Mouse (Mus musculus) midbrain, embryonic 12.5 days (tissue): ENCODE measurements at regions not wholly inside any gene's neighbourhood (a gene's known extent, or its start where the extent isn't known, plus 50 kb on each side); places are given as distances from the start of the nearest gene placed in this dataset.

Experiments
- ATAC-seq: fragments of 200-750 bp; cut with Nextera tagmentation; 2 replicates; pipeline ENCODE4 v1.8.0; 2017; ENCODE audit warnings: low read depth, moderate TSS enrichment, moderate library complexity; ENCODE audit not compliant: low FRiP score
- H3K27ac ChIP-seq: fragments of 300-500 bp; sonication (generic); replicated peaks from 2 replicates; pipeline ENCODE4 v1.5.1; 2016; ENCODE audit warnings: mild to moderate bottlenecking
- H3K27me3 ChIP-seq: fragments of 300-500 bp; sonication (generic); 2 replicates; pipeline ENCODE4 v1.6.1; 2016; ENCODE audit warnings: mild to moderate bottlenecking
- H3K36me3 ChIP-seq: fragments of 300-500 bp; sonication (generic); 2 replicates; pipeline ENCODE4 v1.6.1; 2016
- H3K4me1 ChIP-seq: fragments of 300-500 bp; sonication (generic); 2 replicates; pipeline ENCODE4 v1.6.1; 2016
- H3K4me2 ChIP-seq: fragments of 300-500 bp; sonication (generic); replicated peaks from 2 replicates; pipeline ENCODE4 v1.6.1; 2016; ENCODE audit warnings: mild to moderate bottlenecking, moderate library complexity
- H3K4me3 ChIP-seq: fragments of 300-500 bp; sonication (generic); 2 replicates; pipeline ENCODE4 v1.5.1; 2016; ENCODE audit warnings: mild to moderate bottlenecking
- H3K9ac ChIP-seq: fragments of 300-500 bp; sonication (generic); replicated peaks from 2 replicates; pipeline ENCODE4 v1.6.1; 2016; ENCODE audit warnings: mild to moderate bottlenecking, moderate library complexity
- H3K9me3 ChIP-seq: fragments of 300-500 bp; sonication (generic); 2 replicates; pipeline ENCODE4 v1.6.1; 2016; ENCODE audit warnings: mild to moderate bottlenecking
- WGBS: fragments of 180-500 bp; shearing (Covaris S2); methylation state at CpG from one replicate; pipeline ENCODE4 v1.1.7; 2016; 5-methylcytosine and 5-hydroxymethylcytosine counted together

GRCm38 (mm10) chr4:72285112-72285675 lies 84.5 kb upstream of the Tle1 start:
- 45% methylated on average over 1 of the region's 1 CpGs for WGBS
- Histone ChIP-seq H3K27me3 (no peaks in the 10 kb centered on the region), H3K9ac (no peak overlapping the region), H3K4me2 (no peak overlapping the region), H3K4me1 (no peaks in the 10 kb centered on the region), H3K36me3 (no peaks in the 10 kb centered on the region), H3K4me3 (no peak overlapping the region), H3K27ac (no peak overlapping the region), H3K9me3 (no peaks in the 10 kb centered on the region)
- no peak for ATAC-seq

GRCm38 (mm10) chr4:72250531-72250930 lies 49.8 kb upstream of the Tle1 start:
- no peaks in the 10 kb centered on the region for H3K27me3 ChIP-seq
- no peak for ATAC-seq
- H3K27ac ChIP-seq, result no peak overlapping the region
- H3K4me1 ChIP-seq, result no peaks in the 10 kb centered on the region
- no peak overlapping the region for H3K4me2 ChIP-seq
- no peaks in the 10 kb centered on the region for H3K9me3 ChIP-seq
- 91% methylated on average over 1 of the region's 1 CpGs for WGBS
- no peaks in the 10 kb centered on the region for H3K36me3 ChIP-seq
- H3K9ac ChIP-seq, result no peak overlapping the region
- no peak overlapping the region for H3K4me3 ChIP-seq
